Mouse (Mus musculus): Measurements from ENCODE around the gene Rsad2.

Gene Rsad2

GRCm38 (mm10) chr12:26401696-26402470, 54.4 kb downstream of the Rsad2 start:
- DNase-seq (ENCODE audit: low read depth, low spot score), result no peak

DNA sequence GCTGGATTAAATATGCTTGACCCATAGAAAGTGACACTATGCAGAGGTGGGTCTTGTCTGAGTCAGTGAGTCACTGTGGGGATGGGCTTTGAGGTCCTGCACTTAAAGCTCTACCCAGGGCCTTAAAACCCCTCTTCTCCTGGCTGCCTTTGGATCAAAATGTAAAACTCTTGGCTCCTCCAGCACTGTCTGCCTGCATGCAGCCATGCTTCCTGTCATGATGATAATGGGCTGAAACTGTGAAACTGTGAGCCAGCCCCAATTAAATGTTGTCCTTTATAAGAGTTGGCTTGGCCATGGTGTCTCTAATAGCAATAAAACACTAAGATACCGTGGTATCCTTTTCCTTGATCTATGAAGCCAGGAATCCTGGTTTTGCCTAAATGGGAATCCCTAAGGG, 55.0 kb downstream of the Rsad2 start:
- no peak for DNase-seq (ENCODE audit: low read depth, low spot score)

GRCm38 (mm10) chr12:26400762-26401161, 55.5 kb downstream of the Rsad2 start:
- DNase-seq (ENCODE audit: low read depth, low spot score), result no peak

GRCm38 (mm10) chr12:26399391-26399790, 56.9 kb downstream of the Rsad2 start:
- no peak for DNase-seq (ENCODE audit: low read depth, low spot score)

GRCm38 (mm10) chr12:26398597-26398996, 57.7 kb downstream of the Rsad2 start:
- DNase-seq (ENCODE audit: low read depth, low spot score), result no peak

DNA sequence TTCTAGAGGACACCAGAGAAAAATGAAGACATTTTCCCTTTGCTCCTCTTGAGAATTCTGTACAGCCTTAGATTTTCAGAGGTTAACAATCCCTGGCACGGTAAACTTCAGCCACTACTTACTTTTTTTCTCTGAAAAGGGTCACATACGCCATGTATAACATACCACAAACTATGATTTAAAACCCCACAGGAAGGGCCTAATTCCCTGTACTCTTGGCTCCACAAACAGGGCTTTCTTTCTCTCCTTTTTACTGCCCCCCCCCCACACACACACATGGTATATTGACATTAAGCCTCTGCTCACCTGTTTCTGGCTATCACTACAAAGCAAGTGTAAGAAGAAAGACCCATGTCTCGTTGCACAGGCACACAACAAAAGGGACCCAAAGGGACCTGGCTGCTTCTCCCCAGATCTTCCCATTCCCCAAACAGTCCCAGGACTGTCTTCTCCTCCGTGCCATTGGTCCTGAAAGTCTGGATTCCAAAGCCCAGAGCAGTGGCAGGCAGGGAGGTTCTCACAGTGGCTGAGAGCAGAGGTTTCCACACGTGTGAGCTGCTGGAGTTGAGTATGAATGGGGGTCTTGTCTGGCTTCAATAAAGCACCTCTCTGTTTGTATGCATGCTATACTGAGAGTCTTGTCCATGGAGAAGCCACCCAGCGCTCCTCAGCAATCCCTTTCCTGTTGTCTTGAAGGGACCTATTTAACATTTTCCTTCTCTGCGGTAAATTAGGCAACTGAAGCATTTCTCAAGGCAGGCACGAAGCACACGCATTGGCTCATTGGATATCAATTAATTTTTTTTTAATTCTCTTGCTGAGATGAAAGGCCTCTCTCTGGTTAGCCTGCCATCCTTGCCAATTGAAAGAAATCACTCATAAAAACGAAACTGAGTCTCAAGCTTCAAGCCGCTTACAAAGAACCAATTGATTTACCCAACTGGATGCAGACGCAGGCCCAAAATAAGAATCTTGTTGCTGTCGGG, 61.5 kb downstream of the Rsad2 start:
- DNase-seq (ENCODE audit: low read depth, low spot score), result no peak

DNA sequence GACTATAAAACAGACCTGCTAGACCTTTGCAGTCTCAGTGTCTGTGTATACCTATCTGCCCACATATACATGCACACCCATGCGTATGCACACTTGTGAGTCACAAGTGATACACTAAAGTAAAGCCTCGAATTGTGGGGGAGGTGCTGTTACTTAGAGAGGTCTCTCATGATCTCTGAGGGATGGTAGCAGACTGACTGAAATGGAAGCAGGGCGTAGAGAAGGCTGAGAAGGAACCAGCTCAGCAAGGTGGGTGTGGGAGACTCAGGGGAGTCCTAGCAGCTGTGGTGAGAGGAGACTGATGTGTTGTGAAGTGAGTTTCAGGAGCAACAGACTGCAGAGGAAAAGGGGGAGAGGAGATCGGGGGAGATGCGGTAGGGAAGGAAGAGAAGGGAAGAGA, 63.0 kb downstream of the Rsad2 start:
- no peak for DNase-seq (ENCODE audit: low read depth, low spot score)
